Mouse (Mus musculus) cerebellum, adult 2 months (tissue): Measurements from ENCODE around the gene Spc24.

Source experiments
- CTCF ChIP-seq: fragments of 200-500 bp; IDR thresholded peaks from 2 replicates; pipeline ENCODE4 v1.5.1; 2011; ENCODE audit warnings: low read depth, mild to moderate bottlenecking, control low read depth, low read length, moderate library complexity, borderline replicate concordance; ENCODE audit not compliant: insufficient read depth
- POLR2A ChIP-seq: fragments of 200-500 bp; IDR thresholded peaks from 2 replicates; pipeline ENCODE4 v1.6.1; 2011; ENCODE audit warnings: low read length, control low read depth, borderline replicate concordance; ENCODE audit not compliant: insufficient read depth

DNA sequence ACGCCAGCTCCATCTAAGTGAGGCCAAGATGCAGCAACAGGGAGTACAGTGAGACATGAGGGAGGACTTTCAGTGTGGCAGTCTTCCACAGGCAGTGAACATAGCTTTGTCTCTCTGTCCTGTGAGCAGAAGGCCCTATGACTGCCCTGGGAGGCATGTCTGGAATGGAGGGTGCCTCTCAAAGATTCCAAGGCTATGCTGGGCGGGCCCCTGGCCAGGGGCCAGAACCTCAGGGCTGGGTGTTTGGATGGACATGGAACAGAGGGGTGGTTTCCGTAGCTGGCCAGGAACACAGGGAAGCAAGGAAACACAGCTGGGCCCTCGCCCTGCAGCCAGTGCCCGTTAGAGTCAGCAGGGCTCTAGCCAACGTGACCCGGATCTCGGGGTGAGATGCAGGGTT lies 31.8 kb upstream of the Spc24 start:
- TF ChIP-seq CTCF (no peak), POLR2A (no peak)
